Mouse (Mus musculus) liver, postnatal 0 days (tissue): ENCODE data around the gene Tubb1. TPM values are rescaled to one million over a fixed set of nuclear protein-coding genes. Genes with fewer than 3 reads are reported as not detected.

ENCODE experiments used
- ATAC-seq: fragments of 200-750 bp; cut with Nextera tagmentation; 2 replicates; pipeline ENCODE4 v1.8.0; 2017; ENCODE audit warnings: mild to moderate bottlenecking, moderate library complexity
- DNase-seq: peaks from one replicate; pipeline ENCODE4 v3.0.0-alpha.2; 2016
- H3K27ac ChIP-seq: fragments of 300-500 bp; sonication (generic); 2 replicates; pipeline ENCODE4 v1.5.1; 2014; ENCODE audit warnings: antibody characterized with exemption, moderate library complexity, mild to moderate bottlenecking, low read depth
- H3K27me3 ChIP-seq: fragments of 300-500 bp; sonication (generic); 2 replicates; pipeline ENCODE4 v1.6.1; 2014; ENCODE audit warnings: low read length, control low read depth, mixed read lengths; ENCODE audit not compliant: insufficient read depth
- H3K36me3 ChIP-seq: fragments of 300-500 bp; sonication (generic); replicated peaks from 2 replicates; pipeline ENCODE4 v1.6.1; 2014; ENCODE audit warnings: mild to moderate bottlenecking, control low read depth, low read length, moderate library complexity, mixed read lengths; ENCODE audit not compliant: insufficient read depth
- H3K4me1 ChIP-seq: fragments of 300-500 bp; sonication (generic); 2 replicates; pipeline ENCODE4 v1.6.1; 2014; ENCODE audit warnings: antibody characterized with exemption, mild to moderate bottlenecking, control low read depth; ENCODE audit not compliant: insufficient read depth
- H3K4me2 ChIP-seq: fragments of 300-500 bp; sonication (generic); 2 replicates; pipeline ENCODE4 v1.6.1; 2014; ENCODE audit warnings: low read depth, mild to moderate bottlenecking, low read length, moderate library complexity, mixed read lengths
- H3K4me3 ChIP-seq: fragments of 300-500 bp; sonication (generic); 2 replicates; pipeline ENCODE4 v1.5.1; 2014; ENCODE audit warnings: low read depth, low read length
- H3K9ac ChIP-seq: fragments of 300-500 bp; sonication (generic); replicated peaks from 2 replicates; pipeline ENCODE4 v1.6.1; 2014; ENCODE audit warnings: mild to moderate bottlenecking, moderate library complexity
- H3K9me3 ChIP-seq: fragments of 300-500 bp; sonication (generic); 2 replicates; pipeline ENCODE4 v1.6.1; 2016; ENCODE audit warnings: mild to moderate bottlenecking, control low read depth, low read length, mixed read lengths
- CTCF ChIP-seq: sonication (generic); IDR thresholded peaks from 2 replicates; pipeline ENCODE4 v1.5.1; 2016; ENCODE audit warnings: antibody characterized with exemption, low read depth
- EP300 ChIP-seq: IDR thresholded peaks from 2 replicates; pipeline ENCODE4 v1.6.1; 2016; ENCODE audit warnings: antibody characterized with exemption, low read depth, mild to moderate bottlenecking
- WGBS: fragments of 180-500 bp; shearing (Covaris S2); extraction: QIAGEN DNeasy Blood & Tissue Kit; methylation state at CpG from one replicate; pipeline ENCODE4 v1.1.7; 2014; ENCODE audit not compliant: insufficient replicate concordance; 5-methylcytosine and 5-hydroxymethylcytosine counted together
- polyA plus RNA-seq: library from polyadenylated mRNA; unstranded; fragments of >200 nt; fragmentation: Nextera tagmentation; extraction: Ambion mirVana; gene quantifications from 2 replicates; pipeline ENCODE4 v1.2.1, GENCODE M21; 2015

Gene Tubb1
- polyA plus RNA-seq, 1 experiment from 2014 or later, result 26.4 TPM

DNA sequence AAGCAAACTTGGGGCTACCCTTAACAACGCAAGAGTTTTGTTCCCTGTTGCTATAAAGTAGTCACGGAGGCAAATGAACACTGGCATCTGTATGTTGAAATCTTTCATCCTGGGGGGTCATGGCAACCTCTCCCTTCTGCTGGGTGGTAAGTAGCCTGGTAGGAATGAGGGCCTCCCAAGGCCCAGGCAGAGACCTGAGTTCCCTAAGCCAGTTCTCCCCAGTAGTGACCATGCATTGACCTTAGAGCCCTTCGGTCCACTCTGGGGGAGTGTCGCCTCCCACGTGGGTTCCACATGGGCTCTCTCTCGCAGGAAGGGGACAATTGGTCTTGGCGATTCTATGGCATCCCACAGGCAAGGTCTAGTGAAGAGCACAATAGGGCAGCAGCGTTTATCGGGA, 10.5 kb upstream of the Tubb1 start:
- H3K4me3 ChIP-seq, result no peak overlapping the region
- no peaks in the 10 kb centered on the region for H3K9me3 ChIP-seq
- TF ChIP-seq EP300 (no peak), CTCF (no peak)
- H3K36me3 ChIP-seq, result peaks cover 11% of the 10 kb centered on the region
- H3K4me2 ChIP-seq, result peak overlapping the region; percentile 95
- ATAC-seq (no peak), DNase-seq (no peak)
- peak overlapping the region; percentile 44; the same call in 1 of the 2 replicates for H3K27ac ChIP-seq
- H3K9ac ChIP-seq, result no peak overlapping the region
- WGBS, result 69% methylated on average over 9 of the region's 9 CpGs
- no peaks in the 10 kb centered on the region for H3K27me3 ChIP-seq
- H3K4me1 ChIP-seq, result peaks cover 41% of the 10 kb centered on the region

DNA sequence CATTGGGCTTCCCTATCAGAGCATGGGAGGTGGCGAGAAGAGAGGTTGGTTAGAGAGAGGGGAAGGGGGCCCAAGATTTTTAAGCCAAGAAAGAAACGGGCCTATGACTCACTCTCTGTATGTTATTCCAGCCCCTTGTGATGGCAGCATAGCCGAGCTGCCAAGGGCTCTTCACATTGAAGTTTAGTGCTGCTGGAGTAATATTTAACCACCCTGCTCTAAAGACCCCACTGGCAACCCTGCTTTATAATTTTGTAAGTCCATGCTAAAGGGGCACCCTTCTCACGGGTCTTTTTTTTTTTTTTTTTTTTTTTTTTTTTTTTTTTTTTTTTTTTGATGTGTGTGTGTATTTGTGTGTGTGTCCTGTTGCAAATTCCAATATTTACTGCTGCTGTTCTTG, 8.6 kb upstream of the Tubb1 start:
- ATAC-seq, result no peak
- H3K9ac ChIP-seq, result no peak overlapping the region
- TF ChIP-seq CTCF (no peak), EP300 (no peak)
- no peak overlapping the region for H3K27ac ChIP-seq
- no peak overlapping the region for H3K4me2 ChIP-seq
- 55% methylated on average over 4 of the region's 4 CpGs for WGBS
- H3K27me3 ChIP-seq, result no peaks in the 10 kb centered on the region
- peaks cover 31% of the 10 kb centered on the region for H3K4me1 ChIP-seq
- no peaks in the 10 kb centered on the region for H3K36me3 ChIP-seq
- H3K9me3 ChIP-seq, result no peaks in the 10 kb centered on the region
- H3K4me3 ChIP-seq, result no peak overlapping the region
- DNase-seq, result no peak

DNA sequence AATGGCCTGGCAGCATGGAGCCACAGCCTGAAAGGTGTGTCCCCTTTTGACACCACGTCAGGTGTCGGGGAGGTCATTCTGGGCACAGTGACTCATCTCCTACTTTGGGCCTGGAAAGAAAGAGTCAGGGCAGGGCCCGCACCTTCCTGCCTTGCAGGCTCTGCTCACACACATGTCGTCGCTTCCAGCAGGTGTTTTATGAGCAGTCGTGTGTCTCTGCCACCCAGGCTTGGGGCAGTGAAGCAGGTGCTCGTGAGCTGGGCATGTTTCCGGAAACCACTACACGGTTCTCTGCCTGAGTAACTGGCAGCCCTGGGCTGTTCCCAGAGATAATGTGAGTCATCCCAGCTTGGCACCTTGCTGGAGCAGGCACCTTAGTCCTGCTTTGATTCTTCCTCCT, 8.0 kb upstream of the Tubb1 start:
- H3K4me2 ChIP-seq, result no peak overlapping the region
- no peak for DNase-seq
- no peak for ATAC-seq
- H3K4me3 ChIP-seq, result no peak overlapping the region
- H3K27ac ChIP-seq, result no peak overlapping the region
- 83% methylated on average over 9 of the region's 9 CpGs for WGBS
- TF ChIP-seq EP300, result no peak
- no peak for TF ChIP-seq CTCF
- H3K27me3 ChIP-seq, result no peaks in the 10 kb centered on the region
- H3K36me3 ChIP-seq, result no peaks in the 10 kb centered on the region
- H3K9ac ChIP-seq, result no peak overlapping the region
- peaks cover 25% of the 10 kb centered on the region for H3K4me1 ChIP-seq
- H3K9me3 ChIP-seq, result no peaks in the 10 kb centered on the region

DNA sequence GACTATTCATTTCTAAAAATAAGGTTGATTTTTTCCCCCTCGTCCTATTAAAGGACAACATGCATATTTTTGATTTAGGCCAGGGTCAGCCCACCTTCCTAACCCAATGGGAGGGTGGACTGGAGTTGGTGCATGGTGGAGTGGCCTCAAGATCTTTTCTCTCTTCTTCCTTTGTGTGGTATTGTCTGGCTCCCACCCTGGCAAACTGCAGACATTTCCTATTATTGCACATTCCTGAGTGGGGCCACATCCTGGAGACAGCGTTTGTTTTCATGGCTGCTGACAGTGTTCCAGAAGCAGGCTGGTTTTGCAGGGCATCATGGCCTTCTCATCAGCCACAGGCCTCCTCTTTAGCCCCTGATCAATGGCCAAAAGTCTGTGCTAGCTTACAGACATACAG, 7.4 kb upstream of the Tubb1 start:
- no peaks in the 10 kb centered on the region for H3K9me3 ChIP-seq
- no peaks in the 10 kb centered on the region for H3K27me3 ChIP-seq
- DNase-seq, result no peak
- H3K27ac ChIP-seq, result no peak overlapping the region
- no peaks in the 10 kb centered on the region for H3K36me3 ChIP-seq
- no peak for ATAC-seq
- no peak overlapping the region for H3K4me2 ChIP-seq
- H3K4me3 ChIP-seq, result no peak overlapping the region
- peaks cover 20% of the 10 kb centered on the region for H3K4me1 ChIP-seq
- H3K9ac ChIP-seq, result no peak overlapping the region
- 45% methylated on average over 2 of the region's 2 CpGs for WGBS
- no peak for TF ChIP-seq CTCF
- TF ChIP-seq EP300, result no peak

DNA sequence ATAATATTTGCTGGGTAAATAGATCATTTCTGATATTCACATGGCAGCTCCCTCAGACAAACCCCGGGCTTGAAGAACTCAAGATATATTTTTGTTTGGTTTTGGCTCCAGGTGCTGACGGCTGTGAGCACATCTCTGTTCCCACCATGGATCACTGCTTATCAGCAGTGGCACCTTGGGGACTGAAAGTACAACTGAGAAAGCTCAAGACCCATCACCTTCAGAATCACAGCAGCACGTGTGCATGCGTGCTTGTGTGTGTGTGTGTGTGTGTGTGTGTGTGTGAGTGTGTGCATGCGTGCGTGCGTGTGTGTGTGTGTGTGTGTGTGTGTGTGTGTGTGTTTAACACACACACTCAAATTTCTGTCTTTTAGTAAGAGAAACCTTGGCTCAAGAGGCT, 6.1 kb upstream of the Tubb1 start:
- ATAC-seq, result no peak
- DNase-seq, result no peak
- H3K27me3 ChIP-seq, result no peaks in the 10 kb centered on the region
- no peaks in the 10 kb centered on the region for H3K36me3 ChIP-seq
- TF ChIP-seq EP300 (0 out of 2 replicates have a peak, but pooled peaks have one; percentile 8), CTCF (no peak)
- no peaks in the 10 kb centered on the region for H3K9me3 ChIP-seq
- no peak overlapping the region for H3K4me3 ChIP-seq
- no peak overlapping the region for H3K27ac ChIP-seq
- H3K4me2 ChIP-seq, result no peak overlapping the region
- no peak overlapping the region for H3K9ac ChIP-seq
- 65% methylated on average over 7 of the region's 7 CpGs for WGBS
- peaks cover 8% of the 10 kb centered on the region for H3K4me1 ChIP-seq

DNA sequence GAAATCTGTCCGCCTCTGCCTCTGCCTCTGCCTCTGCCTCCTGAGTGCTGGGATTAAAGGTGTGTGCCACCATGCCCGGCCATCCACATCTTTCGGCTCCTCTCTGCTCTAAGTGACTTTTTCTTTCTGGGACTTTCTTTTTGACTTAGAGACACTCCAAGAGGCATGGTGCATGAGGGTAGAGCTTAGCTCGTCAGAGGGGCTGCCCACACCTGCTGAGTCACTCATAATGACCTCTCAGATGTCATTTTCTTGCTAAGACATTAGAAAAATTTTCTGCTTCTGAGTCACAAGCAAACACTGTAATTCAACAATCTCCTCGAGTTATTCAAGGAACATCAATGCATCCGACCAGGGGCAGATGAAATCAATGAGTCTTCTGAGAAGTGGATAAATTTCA, 5.5 kb upstream of the Tubb1 start:
- no peak overlapping the region for H3K9ac ChIP-seq
- H3K4me2 ChIP-seq, result no peak overlapping the region
- DNase-seq, result no peak
- no peaks in the 10 kb centered on the region for H3K36me3 ChIP-seq
- no peaks in the 10 kb centered on the region for H3K9me3 ChIP-seq
- no peaks in the 10 kb centered on the region for H3K27me3 ChIP-seq
- WGBS, result 65% methylated on average over 6 of the region's 6 CpGs
- H3K4me1 ChIP-seq, result peaks cover 1% of the 10 kb centered on the region
- ATAC-seq, result no peak
- TF ChIP-seq EP300 (no peak), CTCF (no peak)
- no peak overlapping the region for H3K4me3 ChIP-seq
- no peak overlapping the region for H3K27ac ChIP-seq

DNA sequence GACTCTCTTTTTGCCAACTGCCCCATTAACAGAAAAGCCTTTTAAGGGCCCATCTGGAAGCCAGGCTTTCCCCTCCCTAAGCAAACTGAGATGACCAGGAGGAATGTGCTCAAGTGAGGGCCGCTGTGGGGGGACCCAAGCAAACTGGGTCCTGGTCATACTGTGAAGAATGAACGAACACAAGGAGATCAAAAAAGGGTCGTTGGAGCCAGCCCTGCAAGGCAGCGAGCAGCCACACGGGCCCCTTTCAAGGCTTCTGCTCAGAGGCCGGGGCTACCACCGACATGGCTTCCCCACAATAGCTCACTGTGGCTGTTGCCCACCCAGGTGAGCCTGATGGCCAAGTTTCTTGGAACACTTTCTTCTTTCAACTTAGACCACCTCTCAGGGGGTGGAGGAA, 4.0 kb upstream of the Tubb1 start:
- no peak overlapping the region for H3K4me3 ChIP-seq
- TF ChIP-seq EP300 (no peak), CTCF (no peak)
- no peaks in the 10 kb centered on the region for H3K9me3 ChIP-seq
- H3K9ac ChIP-seq, result no peak overlapping the region
- ATAC-seq (no peak), DNase-seq (no peak)
- no peak overlapping the region for H3K27ac ChIP-seq
- H3K4me1 ChIP-seq, result peaks cover 7% of the 10 kb centered on the region
- H3K36me3 ChIP-seq, result no peaks in the 10 kb centered on the region
- 52% methylated on average over 7 of the region's 7 CpGs for WGBS
- H3K4me2 ChIP-seq, result no peak overlapping the region
- no peaks in the 10 kb centered on the region for H3K27me3 ChIP-seq
